Mouse (Mus musculus) lung, embryonic 16.5 days (tissue): Measurements from ENCODE around the gene Hap1. TPM values are rescaled to one million over a fixed set of nuclear protein-coding genes. Genes with fewer than 3 reads are reported as not detected.

Experiments used
- ATAC-seq: fragments of 200-750 bp; cut with Nextera tagmentation; 2 replicates; pipeline ENCODE4 v1.8.0; 2017; ENCODE audit warnings: low read depth, mild to moderate bottlenecking, moderate library complexity
- H3K27ac ChIP-seq: fragments of 300-500 bp; sonication (generic); 2 replicates; pipeline ENCODE4 v1.5.1; 2014; ENCODE audit warnings: mild to moderate bottlenecking, control low read depth, low read length
- H3K27me3 ChIP-seq: fragments of 300-500 bp; sonication (generic); 2 replicates; pipeline ENCODE4 v1.6.1; 2014; ENCODE audit warnings: low read depth, low read length, mixed read lengths; ENCODE audit not compliant: control insufficient read depth, insufficient read depth
- H3K36me3 ChIP-seq: fragments of 300-500 bp; sonication (generic); 2 replicates; pipeline ENCODE4 v1.6.1; 2014; ENCODE audit warnings: low read length; ENCODE audit not compliant: control insufficient read depth, insufficient read depth
- H3K4me1 ChIP-seq: fragments of 300-500 bp; sonication (generic); replicated peaks from 2 replicates; pipeline ENCODE4 v1.6.1; 2014; ENCODE audit warnings: low read length, mixed read lengths; ENCODE audit not compliant: control insufficient read depth, insufficient read depth
- H3K4me2 ChIP-seq: fragments of 300-500 bp; sonication (generic); 2 replicates; pipeline ENCODE4 v1.6.1; 2014; ENCODE audit warnings: low read depth, low read length, control low read depth
- H3K4me3 ChIP-seq: fragments of 300-500 bp; sonication (generic); 2 replicates; pipeline ENCODE4 v1.5.1; 2014; ENCODE audit warnings: mild to moderate bottlenecking, low read length, control low read depth
- H3K9ac ChIP-seq: fragments of 300-500 bp; sonication (generic); 2 replicates; pipeline ENCODE4 v1.6.1; 2014; ENCODE audit warnings: low read length, control low read depth
- H3K9me3 ChIP-seq: fragments of 300-500 bp; sonication (generic); 2 replicates; pipeline ENCODE4 v1.6.1; 2016; ENCODE audit warnings: low read length; ENCODE audit not compliant: control insufficient read depth
- WGBS: fragments of 180-500 bp; shearing (Covaris S2); extraction: QIAGEN DNeasy Blood & Tissue Kit; methylation state at CpG from one replicate; pipeline ENCODE4 v1.1.7; 2014; 5-methylcytosine and 5-hydroxymethylcytosine counted together
- polyA plus RNA-seq: library from polyadenylated mRNA; unstranded; fragments of >200 nt; fragmentation: Nextera tagmentation; extraction: Ambion mirVana; gene quantifications from 2 replicates; pipeline ENCODE4 v1.2.1, GENCODE M21; 2015

Hap1 gene
- polyA plus RNA-seq, 1 experiment from 2014 or later, result 19.7 TPM

DNA sequence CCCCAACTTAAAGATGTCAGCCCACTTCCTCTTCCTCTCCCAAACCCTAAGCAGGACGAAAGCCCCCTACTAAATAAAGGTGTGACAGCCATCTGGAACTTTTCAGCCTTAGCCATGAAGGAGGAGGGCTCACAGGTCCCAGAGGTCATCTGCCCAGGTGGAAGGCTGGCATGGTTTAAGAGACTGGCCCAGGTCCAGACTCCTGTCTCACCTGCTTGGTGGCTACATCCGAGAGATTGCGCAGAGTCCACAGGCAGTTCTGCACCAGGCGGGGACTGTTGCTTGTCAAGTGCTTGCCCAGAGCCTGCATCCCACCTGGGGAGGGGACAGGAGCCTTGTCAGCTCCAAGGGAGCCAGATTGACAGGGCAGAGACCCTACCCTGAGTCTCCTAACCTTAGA, 23.4 kb upstream of the Hap1 start:
- Histone ChIP-seq H3K27ac (no peak overlapping the region), H3K4me1 (no peaks in the 10 kb centered on the region; the same call in 1 of the 2 replicates), H3K36me3 (peaks cover 72% of the 10 kb centered on the region), H3K9me3 (no peaks in the 10 kb centered on the region), H3K9ac (no peak overlapping the region), H3K4me2 (no peak overlapping the region), H3K4me3 (no peak overlapping the region), H3K27me3 (no peaks in the 10 kb centered on the region)
- no peak for ATAC-seq
- whole genome bisulfite sequencing, result 90% methylated on average over 4 of the region's 4 CpGs

DNA sequence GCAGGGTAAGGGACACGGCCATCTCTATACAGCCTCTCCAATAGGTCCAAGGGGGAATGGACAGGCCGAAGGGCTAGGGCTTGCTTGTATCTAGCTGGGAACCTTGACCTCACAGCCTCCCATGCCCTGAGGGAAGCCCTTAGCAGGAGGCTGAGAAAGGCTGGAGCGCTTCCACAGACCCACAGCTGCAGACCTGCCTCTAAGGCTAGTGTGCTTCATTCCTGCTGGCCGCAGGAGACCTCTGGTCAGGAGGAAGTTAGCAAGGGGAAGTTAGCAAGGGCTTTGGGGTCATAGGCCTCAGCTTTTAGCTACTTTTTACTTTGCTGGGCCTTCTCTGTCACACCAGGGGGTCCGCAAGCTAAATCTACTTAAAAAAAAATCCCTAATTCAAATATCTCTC, 22.5 kb upstream of the Hap1 start:
- Histone ChIP-seq H3K27me3 (no peaks in the 10 kb centered on the region), H3K4me3 (no peak overlapping the region), H3K9ac (no peak overlapping the region), H3K36me3 (peaks cover 67% of the 10 kb centered on the region), H3K4me1 (no peaks in the 10 kb centered on the region; the same call in 1 of the 2 replicates), H3K4me2 (no peak overlapping the region), H3K9me3 (no peaks in the 10 kb centered on the region), H3K27ac (no peak overlapping the region)
- no peak for ATAC-seq
- WGBS, result 93% methylated on average over 5 of the region's 5 CpGs

DNA sequence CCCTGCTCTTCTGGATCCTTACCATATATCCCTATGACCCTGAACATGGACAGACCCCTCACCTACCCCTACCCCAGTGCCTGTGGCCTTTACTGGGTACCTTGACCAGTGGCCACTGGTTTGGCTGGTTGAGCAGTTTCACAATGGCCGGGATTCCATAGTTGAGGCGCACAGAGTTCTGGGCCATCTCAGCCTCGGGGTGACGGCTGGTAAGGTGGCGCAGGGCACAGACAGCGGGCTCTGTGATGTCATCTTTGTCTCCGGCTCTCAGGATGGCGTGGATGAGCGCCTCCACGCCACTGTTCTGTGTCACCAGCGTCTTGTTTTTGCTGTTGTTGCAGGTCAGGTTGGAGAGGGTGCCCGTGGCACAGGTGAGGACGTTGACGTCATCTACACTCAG, 22.1 kb upstream of the Hap1 start:
- peaks cover 62% of the 10 kb centered on the region for H3K36me3 ChIP-seq
- WGBS, result 96% methylated on average over 14 of the region's 14 CpGs
- no peak for ATAC-seq
- no peak overlapping the region for H3K9ac ChIP-seq
- H3K4me3 ChIP-seq, result no peak overlapping the region
- H3K9me3 ChIP-seq, result no peaks in the 10 kb centered on the region
- no peaks in the 10 kb centered on the region; the same call in 1 of the 2 replicates for H3K4me1 ChIP-seq
- H3K27me3 ChIP-seq, result no peaks in the 10 kb centered on the region
- H3K4me2 ChIP-seq, result no peak overlapping the region
- H3K27ac ChIP-seq, result no peak overlapping the region

DNA sequence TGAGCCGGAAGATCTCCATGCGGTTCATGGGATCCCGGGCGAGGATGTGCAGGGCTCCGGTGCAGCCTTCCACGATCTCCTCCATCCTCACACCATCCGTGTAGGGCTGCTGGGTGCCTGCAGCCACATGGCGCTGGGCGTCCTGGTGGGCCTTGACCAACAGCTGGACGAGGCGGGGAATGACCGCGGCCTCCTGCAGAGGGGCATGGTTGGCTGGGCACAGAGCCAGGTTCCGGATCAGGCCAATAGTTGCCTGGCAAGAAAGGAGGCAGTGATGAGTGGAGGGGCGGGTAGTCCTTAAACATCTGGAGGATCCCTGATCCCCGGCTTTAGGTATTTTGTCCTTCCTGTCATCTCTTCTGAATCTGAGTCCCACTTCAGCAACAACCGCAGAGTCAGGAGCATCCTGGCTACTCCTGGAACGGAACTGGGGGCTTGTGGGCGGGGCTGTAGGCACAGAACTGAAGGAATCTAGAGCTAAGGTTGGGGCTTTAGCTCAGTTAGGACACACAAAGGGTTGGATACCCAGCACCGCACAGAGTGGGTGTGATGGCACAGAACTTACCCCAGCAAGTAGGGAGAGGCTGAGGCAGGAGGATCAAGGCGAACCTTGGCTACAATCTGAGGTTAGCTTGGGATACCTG, 20.9 kb upstream of the Hap1 start:
- Histone ChIP-seq H3K4me3 (no peak overlapping the region), H3K27ac (no peak overlapping the region), H3K4me1 (no peaks in the 10 kb centered on the region; the same call in 1 of the 2 replicates), H3K27me3 (no peaks in the 10 kb centered on the region), H3K36me3 (peaks cover 53% of the 10 kb centered on the region), H3K4me2 (no peak overlapping the region), H3K9ac (no peak overlapping the region), H3K9me3 (no peaks in the 10 kb centered on the region)
- no peak for ATAC-seq
- WGBS, result 88% methylated on average over 21 of the region's 21 CpGs

DNA sequence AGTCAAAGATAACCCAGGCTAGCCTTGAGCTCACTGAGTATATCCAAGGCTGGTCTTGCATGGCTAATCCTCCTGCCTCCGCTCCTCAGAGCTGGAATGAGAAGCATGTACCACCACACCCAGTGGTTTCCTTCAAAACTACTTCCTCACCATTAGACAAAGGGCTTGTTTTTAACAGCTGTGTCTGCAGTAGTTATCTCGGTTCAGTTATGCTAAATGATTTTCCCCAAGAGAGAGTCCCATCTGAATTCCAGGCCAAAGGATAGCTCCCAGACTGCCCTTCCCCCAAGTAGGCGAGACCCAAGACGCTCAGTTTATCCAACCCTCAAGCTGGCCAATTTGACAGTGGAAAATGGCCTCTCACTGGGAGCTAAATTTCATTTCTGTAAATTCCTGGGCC, 20.1 kb upstream of the Hap1 start:
- no peak overlapping the region for H3K4me2 ChIP-seq
- 70% methylated on average over 4 of the region's 4 CpGs for WGBS
- no peaks in the 10 kb centered on the region for H3K27me3 ChIP-seq
- no peak overlapping the region for H3K27ac ChIP-seq
- no peak overlapping the region for H3K4me3 ChIP-seq
- H3K4me1 ChIP-seq, result no peaks in the 10 kb centered on the region; the same call in 1 of the 2 replicates
- ATAC-seq, result no peak
- peaks cover 53% of the 10 kb centered on the region for H3K36me3 ChIP-seq
- H3K9me3 ChIP-seq, result no peaks in the 10 kb centered on the region
- no peak overlapping the region for H3K9ac ChIP-seq

DNA sequence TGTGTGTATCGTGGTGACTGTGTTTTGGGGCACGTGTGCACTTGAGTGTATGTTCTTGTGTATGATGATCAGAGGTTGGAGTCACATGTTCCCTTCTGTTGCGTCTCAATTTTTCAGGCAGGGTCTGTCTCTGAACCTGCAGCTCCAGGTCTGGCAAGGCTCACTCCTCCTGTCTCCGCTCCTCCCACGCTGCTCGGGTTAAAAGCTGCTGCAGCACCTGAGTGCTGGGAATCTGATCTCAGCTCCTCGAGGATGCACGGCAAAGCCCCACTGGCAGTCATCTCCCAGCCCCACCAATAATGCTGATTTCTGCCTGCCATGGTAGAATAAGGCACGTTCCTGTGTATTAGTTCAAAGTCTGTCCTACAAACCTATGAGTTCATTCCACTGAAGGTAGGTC, 19.2 kb upstream of the Hap1 start:
- 88% methylated on average over 9 of the region's 9 CpGs for WGBS
- no peak for ATAC-seq
- no peak overlapping the region for H3K27ac ChIP-seq
- H3K36me3 ChIP-seq, result peaks cover 46% of the 10 kb centered on the region
- no peaks in the 10 kb centered on the region; the same call in 1 of the 2 replicates for H3K4me1 ChIP-seq
- H3K9ac ChIP-seq, result no peak overlapping the region
- no peaks in the 10 kb centered on the region for H3K9me3 ChIP-seq
- H3K27me3 ChIP-seq, result no peaks in the 10 kb centered on the region
- no peak overlapping the region for H3K4me2 ChIP-seq
- no peak overlapping the region for H3K4me3 ChIP-seq

DNA sequence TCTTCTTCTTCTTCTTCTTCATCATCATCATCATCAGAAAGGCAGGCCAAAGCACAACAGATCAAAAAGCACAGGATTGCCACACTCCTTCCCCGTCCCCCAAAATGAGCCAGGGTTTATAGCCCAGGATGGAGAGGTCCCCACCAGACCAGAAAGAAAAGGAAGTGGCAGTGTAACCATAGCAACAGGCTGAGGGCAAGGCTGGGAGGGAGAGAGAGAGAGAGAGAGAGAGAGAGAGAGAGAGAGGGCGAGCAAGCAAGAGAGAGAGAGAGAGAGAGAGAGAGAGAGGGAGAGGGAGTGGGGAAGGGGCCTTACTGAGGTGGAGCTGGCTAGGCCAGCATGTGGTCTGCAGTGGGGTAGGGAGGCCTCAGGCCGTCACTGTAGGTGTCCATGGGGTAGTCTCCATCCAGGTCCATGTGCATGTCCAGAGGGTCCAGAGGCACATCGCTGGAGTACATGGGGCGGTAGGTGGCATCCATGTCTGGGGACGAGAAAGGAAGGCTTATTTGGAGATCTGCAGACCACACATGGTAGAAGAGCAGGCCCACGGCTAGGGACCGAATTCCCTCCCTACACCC, 16.1 kb upstream of the Hap1 start:
- Histone ChIP-seq H3K36me3 (peaks cover 29% of the 10 kb centered on the region), H3K9me3 (no peaks in the 10 kb centered on the region), H3K27me3 (no peaks in the 10 kb centered on the region), H3K27ac (no peak overlapping the region), H3K4me2 (no peak overlapping the region), H3K4me1 (no peaks in the 10 kb centered on the region; the same call in 1 of the 2 replicates), H3K9ac (no peak overlapping the region), H3K4me3 (no peak overlapping the region)
- no peak for ATAC-seq
- WGBS, result 76% methylated on average over 7 of the region's 8 CpGs

DNA sequence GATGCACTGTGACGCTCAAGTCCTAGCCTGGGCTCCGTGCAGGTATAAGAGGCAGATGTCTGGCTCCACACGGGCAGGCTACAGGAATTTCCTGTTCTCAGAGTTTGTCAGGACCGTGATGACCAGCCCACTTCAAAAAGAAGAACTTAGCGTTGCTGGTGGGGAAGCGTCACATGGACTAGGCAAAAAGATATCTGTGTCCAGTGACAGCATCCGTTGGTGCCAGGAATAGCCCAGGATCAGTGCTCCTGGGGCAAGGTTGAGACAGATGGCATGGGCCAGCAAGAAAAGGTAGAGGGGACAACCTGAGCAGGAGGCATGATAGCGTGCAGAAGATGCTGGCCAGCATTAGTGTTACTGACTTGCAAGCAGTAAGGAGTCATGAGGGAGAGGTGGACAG, 13.9 kb upstream of the Hap1 start:
- Histone ChIP-seq H3K4me1 (no peaks in the 10 kb centered on the region), H3K9me3 (no peaks in the 10 kb centered on the region), H3K9ac (no peak overlapping the region), H3K36me3 (peaks cover 11% of the 10 kb centered on the region), H3K4me2 (no peak overlapping the region), H3K27me3 (no peaks in the 10 kb centered on the region), H3K27ac (no peak overlapping the region), H3K4me3 (no peak overlapping the region)
- no peak for ATAC-seq
- WGBS, result 58% methylated on average over 8 of the region's 8 CpGs

DNA sequence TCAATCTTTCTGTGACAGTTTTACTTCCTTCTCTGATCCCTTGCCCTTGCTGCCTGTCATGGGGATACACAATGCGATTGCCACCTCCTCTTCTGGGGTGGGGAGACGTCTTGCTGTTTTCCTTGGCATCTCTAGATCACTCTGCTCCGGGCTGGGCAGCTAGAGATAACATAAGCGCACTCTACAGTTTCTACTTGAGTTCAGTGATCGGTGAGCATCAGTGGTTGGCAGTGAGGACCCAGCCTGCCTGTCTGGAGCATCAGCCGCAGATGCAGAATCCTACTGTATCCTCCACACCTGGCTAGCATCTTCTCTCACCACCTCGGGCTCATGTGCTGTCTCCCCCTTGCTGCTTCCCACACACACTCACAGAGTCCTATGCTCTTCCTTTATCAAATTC, 13.2 kb upstream of the Hap1 start:
- H3K27ac ChIP-seq, result no peak overlapping the region
- H3K4me1 ChIP-seq, result no peaks in the 10 kb centered on the region
- H3K4me3 ChIP-seq, result no peak overlapping the region
- no peak overlapping the region for H3K9ac ChIP-seq
- ATAC-seq, result no peak
- no peaks in the 10 kb centered on the region for H3K9me3 ChIP-seq
- H3K27me3 ChIP-seq, result no peaks in the 10 kb centered on the region
- peaks cover 11% of the 10 kb centered on the region for H3K36me3 ChIP-seq
- no peak overlapping the region for H3K4me2 ChIP-seq
- 60% methylated on average over 7 of the region's 7 CpGs for WGBS
